Mouse (Mus musculus) lung, postnatal 0 days (tissue): ENCODE results near the gene Ckap2.

Source experiments
- CTCF ChIP-seq: IDR thresholded peaks from 2 replicates; pipeline ENCODE4 v1.5.1; 2016; ENCODE audit warnings: antibody characterized with exemption, mild to moderate bottlenecking
- EP300 ChIP-seq: IDR thresholded peaks from 2 replicates; pipeline ENCODE4 v1.6.1; 2016; ENCODE audit warnings: antibody characterized with exemption, mild to moderate bottlenecking, control low read depth

DNA sequence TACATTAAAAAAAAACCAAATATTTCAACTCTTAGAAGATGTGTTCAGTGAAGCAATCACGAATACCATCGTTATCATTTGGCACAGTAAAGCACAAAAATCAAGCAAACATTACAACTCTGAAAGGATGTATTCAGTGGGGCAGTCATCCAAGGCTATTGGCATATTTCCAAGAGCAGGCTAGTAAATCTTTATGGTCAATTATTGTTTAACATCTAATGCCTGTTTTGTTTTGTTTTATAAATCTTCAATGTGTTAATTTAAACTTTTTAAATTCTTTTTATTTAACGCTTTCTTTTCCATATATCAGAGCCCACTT lies 35.3 kb downstream of the Ckap2 start:
- no peak for TF ChIP-seq EP300
- TF ChIP-seq CTCF = no peak
